Mouse (Mus musculus): ENCODE results near the gene Epb41l1. TPM values are rescaled to one million over a fixed set of nuclear protein-coding genes. Genes with fewer than 3 reads are reported as not detected.
A peak's percentile ranks its signal among the peaks of the same experiment; 100 is the strongest.

The Epb41l1 gene
- total and polyA plus RNA-seq, 2 experiments from 2014 or later = 12.7 to 261 TPM

GRCm38 (mm10) chr2:156538817-156539555 lies 118.3 kb downstream of the Epb41l1 start:
- no peak overlapping the region for H3K4me2 ChIP-seq (ENCODE audit: low read depth, low read length, poor library complexity, severe bottlenecking)
- no peak overlapping the region for H3K4me3 ChIP-seq (ENCODE audit: low read depth, low read length)
- no peaks in the 10 kb centered on the region for H3K27me3 ChIP-seq (ENCODE audit: insufficient read depth, low read length)
- H3K4me1 ChIP-seq (ENCODE audit: insufficient read depth, low read length) = no peaks in the 10 kb centered on the region
- peaks cover 70% of the 10 kb centered on the region for H3K36me3 ChIP-seq (ENCODE audit: insufficient read depth, low read length)
- DNase-seq (ENCODE audit: low spot score) = no peak
- no peak for TF ChIP-seq CTCF (IDR thresholded peaks at IDR 0.05)
- H3K9ac ChIP-seq (replicated peaks; ENCODE audit: low read length, poor library complexity, severe bottlenecking) = no peak overlapping the region
- whole genome bisulfite sequencing = 88% methylated on average over 7 of the region's 7 CpGs
- H3K9me3 ChIP-seq (ENCODE audit: low read length) = no peaks in the 10 kb centered on the region
- no peak for ATAC-seq (ENCODE audit: low FRiP score)
- H3K27ac ChIP-seq (ENCODE audit: low read depth, low read length) = no peak overlapping the region

GRCm38 (mm10) chr2:156540991-156541390 lies 120.3 kb downstream of the Epb41l1 start:
- peak; percentile 38 for TF ChIP-seq CTCF (IDR thresholded peaks at IDR 0.05)
- no peak overlapping the region for H3K4me2 ChIP-seq (ENCODE audit: low read depth, low read length, poor library complexity, severe bottlenecking)
- no peak overlapping the region for H3K27ac ChIP-seq (ENCODE audit: low read depth, low read length)
- DNase-seq (ENCODE audit: low spot score) (no peak), ATAC-seq (ENCODE audit: low FRiP score) (no peak)
- H3K27me3 ChIP-seq (ENCODE audit: insufficient read depth, low read length) = no peaks in the 10 kb centered on the region
- H3K9ac ChIP-seq (replicated peaks; ENCODE audit: low read length, poor library complexity, severe bottlenecking) = no peak overlapping the region
- no peak overlapping the region for H3K4me3 ChIP-seq (ENCODE audit: low read depth, low read length)
- peaks cover 54% of the 10 kb centered on the region for H3K36me3 ChIP-seq (ENCODE audit: insufficient read depth, low read length)
- 90% methylated on average over 7 of the region's 7 CpGs for WGBS
- no peaks in the 10 kb centered on the region for H3K9me3 ChIP-seq (ENCODE audit: low read length)
- no peaks in the 10 kb centered on the region for H3K4me1 ChIP-seq (ENCODE audit: insufficient read depth, low read length)

GRCm38 (mm10) chr2:156542410-156542809 lies 121.7 kb downstream of the Epb41l1 start:
- Histone ChIP-seq H3K27me3 (ENCODE audit: insufficient read depth, low read length) (no peaks in the 10 kb centered on the region), H3K9me3 (ENCODE audit: low read length) (no peaks in the 10 kb centered on the region), H3K4me1 (ENCODE audit: insufficient read depth, low read length) (peaks cover 5% of the 10 kb centered on the region; the same call in 1 of the 2 replicates), H3K4me3 (ENCODE audit: low read depth, low read length) (no peak overlapping the region), H3K9ac (replicated peaks; ENCODE audit: low read length, poor library complexity, severe bottlenecking) (no peak overlapping the region), H3K36me3 (ENCODE audit: insufficient read depth, low read length) (peaks cover 41% of the 10 kb centered on the region), H3K27ac (ENCODE audit: low read depth, low read length) (no peak overlapping the region), H3K4me2 (ENCODE audit: low read depth, low read length, poor library complexity, severe bottlenecking) (no peak overlapping the region)
- ATAC-seq (ENCODE audit: low FRiP score) (no peak), DNase-seq (ENCODE audit: low spot score) (no peak)
- TF ChIP-seq CTCF (IDR thresholded peaks at IDR 0.05) = no peak
- 80% methylated on average over 8 of the region's 8 CpGs for WGBS

DNA sequence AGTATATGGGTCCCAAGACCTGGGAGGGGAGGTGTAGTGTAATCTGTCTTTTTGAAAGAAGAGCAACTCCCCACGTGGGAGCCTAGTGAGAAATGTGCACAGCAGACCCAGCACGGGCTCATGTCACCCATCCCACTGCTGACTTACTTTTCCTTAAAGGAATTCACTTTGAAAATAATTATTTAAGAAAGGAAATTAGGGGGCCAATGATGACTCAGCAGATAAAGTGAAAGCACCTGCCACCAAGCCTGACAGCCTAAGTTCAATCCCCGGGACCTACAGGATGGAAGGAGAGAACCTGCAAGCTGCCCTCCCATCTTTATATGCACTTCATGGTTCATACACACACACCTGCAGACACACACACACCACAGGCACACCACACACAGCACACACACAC lies 123.1 kb downstream of the Epb41l1 start:
- H3K36me3 ChIP-seq (ENCODE audit: insufficient read depth, low read length) = peaks cover 28% of the 10 kb centered on the region
- peaks cover 11% of the 10 kb centered on the region for H3K4me1 ChIP-seq (ENCODE audit: insufficient read depth, low read length)
- 79% methylated on average over 3 of the region's 3 CpGs for WGBS
- H3K9me3 ChIP-seq (ENCODE audit: low read length) = no peaks in the 10 kb centered on the region
- TF ChIP-seq CTCF (IDR thresholded peaks at IDR 0.05) = no peak
- ATAC-seq (ENCODE audit: low FRiP score) = no peak
- no peak overlapping the region for H3K4me3 ChIP-seq (ENCODE audit: low read depth, low read length)
- no peak for DNase-seq (ENCODE audit: low spot score)
- no peaks in the 10 kb centered on the region for H3K27me3 ChIP-seq (ENCODE audit: insufficient read depth, low read length)
- H3K4me2 ChIP-seq (ENCODE audit: low read depth, low read length, poor library complexity, severe bottlenecking) = no peak overlapping the region
- H3K27ac ChIP-seq (ENCODE audit: low read depth, low read length) = no peak overlapping the region
- no peak overlapping the region for H3K9ac ChIP-seq (replicated peaks; ENCODE audit: low read length, poor library complexity, severe bottlenecking)

DNA sequence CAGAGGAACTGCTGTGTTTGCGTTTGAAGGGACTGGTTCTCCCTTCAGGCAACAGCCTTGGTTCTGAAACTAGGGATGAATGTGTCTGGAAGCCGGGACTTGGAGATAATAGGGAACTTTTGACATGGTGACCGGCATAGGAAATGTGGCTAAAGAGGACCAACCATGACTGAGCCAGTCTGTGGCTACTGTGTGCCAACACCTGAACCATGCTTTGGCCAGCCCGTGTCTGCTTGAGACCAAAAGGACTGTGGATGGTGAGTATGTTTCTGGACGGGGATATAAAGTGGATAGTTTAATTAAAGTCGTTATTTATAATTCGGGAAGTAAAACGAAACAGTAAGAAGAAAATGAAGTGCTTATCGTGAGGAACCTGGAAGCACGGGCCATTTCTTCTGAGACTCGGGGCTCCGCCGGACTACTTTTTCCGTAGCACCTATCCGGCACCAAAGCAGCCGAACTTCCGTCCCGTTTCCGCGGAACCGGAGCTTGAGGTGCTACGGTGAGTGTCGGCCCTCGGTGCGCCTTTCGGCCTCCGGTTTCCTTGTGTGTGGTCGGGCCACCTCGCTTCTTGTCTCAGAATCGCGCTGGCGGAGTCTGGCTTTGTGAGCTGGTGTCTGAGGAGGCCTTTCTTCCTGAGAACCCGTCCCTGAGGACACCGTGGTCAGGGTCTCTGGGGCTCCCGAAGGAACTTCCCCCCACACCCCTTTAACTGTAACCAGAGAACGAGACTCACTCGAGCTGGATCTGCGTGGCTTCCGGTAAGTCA lies 126.6 kb downstream of the Epb41l1 start, which contains the start of gene Aar2:
Aar2 (plus strand) TSS at position 462 of the 769 bp plus-strand sequence.
- H3K36me3 ChIP-seq (ENCODE audit: insufficient read depth, low read length) = peaks cover 12% of the 10 kb centered on the region
- H3K27me3 ChIP-seq (ENCODE audit: insufficient read depth, low read length) = no peaks in the 10 kb centered on the region
- H3K27ac ChIP-seq (ENCODE audit: low read depth, low read length) = peak within 1 kb of the TSS; percentile 67
- no peaks in the 10 kb centered on the region for H3K9me3 ChIP-seq (ENCODE audit: low read length)
- peak within 1 kb of the TSS; percentile 70 for H3K9ac ChIP-seq (replicated peaks; ENCODE audit: low read length, poor library complexity, severe bottlenecking)
- DNase-seq (ENCODE audit: low spot score) (peak; percentile 82), ATAC-seq (ENCODE audit: low FRiP score) (0 out of 2 replicates have a peak, but pooled peaks have one; percentile 56)
- WGBS = 5% methylated on average over 39 of the region's 39 CpGs
- peaks cover 11% of the 10 kb centered on the region for H3K4me1 ChIP-seq (ENCODE audit: insufficient read depth, low read length)
- no peak for TF ChIP-seq CTCF (IDR thresholded peaks at IDR 0.05)
- H3K4me3 ChIP-seq (ENCODE audit: low read depth, low read length) = peak within 1 kb of the TSS; percentile 74
- peak within 1 kb of the TSS; percentile 72 for H3K4me2 ChIP-seq (ENCODE audit: low read depth, low read length, poor library complexity, severe bottlenecking)

DNA sequence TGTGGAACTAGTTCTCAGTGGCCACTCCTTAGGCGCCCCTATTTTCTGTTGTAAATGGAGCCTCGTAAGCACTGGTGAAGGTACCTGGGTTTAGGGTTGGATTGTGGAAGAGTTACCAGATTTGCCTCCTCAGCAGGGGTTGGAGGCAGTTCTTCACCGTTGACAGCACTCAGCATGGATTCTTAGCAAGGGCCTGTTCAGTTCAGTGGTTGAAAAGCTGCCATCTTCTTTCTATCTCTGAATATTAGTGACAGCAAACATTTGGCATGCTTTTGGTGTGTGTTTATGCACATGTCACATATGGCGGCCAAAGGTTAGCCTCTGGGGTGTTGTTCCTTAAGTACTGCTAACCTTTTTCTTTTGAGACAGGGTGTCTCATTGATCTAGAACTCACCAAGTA lies 131.7 kb downstream of the Epb41l1 start:
- TF ChIP-seq CTCF (IDR thresholded peaks at IDR 0.05) = no peak
- H3K27me3 ChIP-seq (ENCODE audit: insufficient read depth, low read length) = no peaks in the 10 kb centered on the region
- H3K4me3 ChIP-seq (ENCODE audit: low read depth, low read length) = no peak overlapping the region
- WGBS = 85% methylated on average over 4 of the region's 4 CpGs
- H3K27ac ChIP-seq (ENCODE audit: low read depth, low read length) = no peak overlapping the region
- no peaks in the 10 kb centered on the region for H3K9me3 ChIP-seq (ENCODE audit: low read length)
- H3K36me3 ChIP-seq (ENCODE audit: insufficient read depth, low read length) = peaks cover 29% of the 10 kb centered on the region
- DNase-seq (ENCODE audit: low spot score) (no peak), ATAC-seq (ENCODE audit: low FRiP score) (no peak)
- no peak overlapping the region for H3K4me2 ChIP-seq (ENCODE audit: low read depth, low read length, poor library complexity, severe bottlenecking)
- peaks cover 6% of the 10 kb centered on the region for H3K4me1 ChIP-seq (ENCODE audit: insufficient read depth, low read length)
- H3K9ac ChIP-seq (replicated peaks; ENCODE audit: low read length, poor library complexity, severe bottlenecking) = no peak overlapping the region

Measured in midbrain, postnatal 0 days (tissue).